Mouse (Mus musculus) limb, embryonic 11.5 days (tissue): ENCODE results near the gene Zfp984. TPM values are rescaled to one million over a fixed set of nuclear protein-coding genes. Genes with fewer than 3 reads are reported as not detected.
"Not testable (repeated sequence)": the region's sequence is repeated elsewhere in the genome, so short reads cannot be mapped to it uniquely, and the experiment has no call there.

Source experiments
- ATAC-seq: fragments of 200-750 bp; cut with Nextera tagmentation; 2 replicates; pipeline ENCODE4 v1.8.0; 2017; ENCODE audit warnings: low read depth; ENCODE audit not compliant: insufficient number of reproducible peaks, low FRiP score, low TSS enrichment
- DNase-seq: peaks from one replicate; pipeline ENCODE4 v3.0.0-alpha.2; 2015; ENCODE audit warnings: low spot score
- H3K27ac ChIP-seq: fragments of 300-500 bp; sonication (generic); replicated peaks from 2 replicates; pipeline ENCODE4 v1.5.1; 2014; ENCODE audit warnings: low read depth, mild to moderate bottlenecking, low read length
- H3K27me3 ChIP-seq: fragments of 300-500 bp; sonication (generic); 2 replicates; pipeline ENCODE4 v1.6.1; 2014; ENCODE audit warnings: mild to moderate bottlenecking, low read length, mixed read lengths; ENCODE audit not compliant: control insufficient read depth, insufficient read depth
- H3K36me3 ChIP-seq: fragments of 300-500 bp; sonication (generic); 2 replicates; pipeline ENCODE4 v1.6.1; 2014; ENCODE audit warnings: mild to moderate bottlenecking, low read length, moderate library complexity, mixed read lengths; ENCODE audit not compliant: control insufficient read depth, insufficient read depth
- H3K4me1 ChIP-seq: fragments of 300-500 bp; sonication (generic); 2 replicates; pipeline ENCODE4 v1.6.1; 2014; ENCODE audit warnings: low read length, mixed read lengths; ENCODE audit not compliant: control insufficient read depth, insufficient read depth
- H3K4me2 ChIP-seq: fragments of 300-500 bp; sonication (generic); 2 replicates; pipeline ENCODE4 v1.6.1; 2014; ENCODE audit warnings: low read depth, mild to moderate bottlenecking, moderate library complexity; ENCODE audit not compliant: severe bottlenecking
- H3K4me3 ChIP-seq: fragments of 300-500 bp; sonication (generic); 2 replicates; pipeline ENCODE4 v1.5.1; 2014; ENCODE audit warnings: low read depth, low read length
- H3K9ac ChIP-seq: fragments of 300-500 bp; sonication (generic); 2 replicates; pipeline ENCODE4 v1.6.1; 2014; ENCODE audit warnings: mild to moderate bottlenecking, low read length
- H3K9me3 ChIP-seq: fragments of 300-500 bp; sonication (generic); 2 replicates; pipeline ENCODE4 v1.6.1; 2016; ENCODE audit warnings: low read length; ENCODE audit not compliant: control insufficient read depth
- WGBS: fragments of 180-500 bp; shearing (Covaris S2); extraction: QIAGEN DNeasy Blood & Tissue Kit; methylation state at CpG from one replicate; pipeline ENCODE4 v1.1.7; 2014; 5-methylcytosine and 5-hydroxymethylcytosine counted together
- polyA plus RNA-seq: library from polyadenylated mRNA; unstranded; fragments of >200 nt; fragmentation: Nextera tagmentation; extraction: Ambion mirVana; gene quantifications from 2 replicates; pipeline ENCODE4 v1.2.1, GENCODE M21; 2014

The Zfp984 gene
- polyA plus RNA-seq, 1 experiment from 2014 or later, result 9.5 TPM

GRCm38 (mm10) chr4:147791729-147792128 lies 17.9 kb downstream of the Zfp984 start:
- not testable (repeated sequence) for ATAC-seq

GRCm38 (mm10) chr4:147746255-147746654 lies 63.3 kb downstream of the Zfp984 start:
- not testable (repeated sequence) for DNase-seq, H3K36me3 ChIP-seq, H3K9me3 ChIP-seq, ATAC-seq, H3K27ac ChIP-seq, H3K4me2 ChIP-seq, H3K4me1 ChIP-seq, H3K4me3 ChIP-seq, H3K9ac ChIP-seq, H3K27me3 ChIP-seq
- WGBS, result 94% methylated on average over 14 of the region's 15 CpGs

More at GRCm38 (mm10) chr4:147791729-147792128, 17.9 kb downstream of the Zfp984 start:
- not testable (repeated sequence) for H3K9me3 ChIP-seq, H3K4me2 ChIP-seq, H3K4me3 ChIP-seq, H3K4me1 ChIP-seq, H3K9ac ChIP-seq, DNase-seq, H3K27ac ChIP-seq, H3K36me3 ChIP-seq, H3K27me3 ChIP-seq

- H3K4me1 ChIP-seq, H3K9ac ChIP-seq, H3K36me3 ChIP-seq, H3K9me3 ChIP-seq, H3K27me3 ChIP-seq, H3K27ac ChIP-seq: not testable (repeated sequence)
- Histone ChIP-seq H3K4me2 (peak overlapping the region; percentile 36), H3K4me3 (peak overlapping the region; percentile 28)
- 26% methylated on average over 57 of the region's 63 CpGs for WGBS
- ATAC-seq (peak; percentile 62), DNase-seq (peak; percentile 52)
These were observed 70.8 kb downstream of the Zfp984 start for GRCm38 (mm10) chr4:147738636-147739369.

Other genes with a start within 250 kb of the Zfp984 start
- gene Zfp979, start 167.3 kb downstream of the Zfp984 start, polyA plus RNA-seq, result 3.1 TPM in 2 replicates
- not detected in 2 replicates for gene Zfp534, start 107.2 kb downstream of the Zfp984 start, polyA plus RNA-seq
- 5.2 and 5.3 TPM in 2 replicates for gene Zfp933, start 38.6 kb upstream of the Zfp984 start, polyA plus RNA-seq
- 33.2 and 34.1 TPM in 2 replicates for gene Miip, start 59.0 kb upstream of the Zfp984 start, polyA plus RNA-seq
- gene Fv1, start 59.2 kb upstream of the Zfp984 start, polyA plus RNA-seq, result 14.7 and 16.6 TPM in 2 replicates
- gene Mfn2, start 94.9 kb upstream of the Zfp984 start, polyA plus RNA-seq, result 20.7 and 23.7 TPM in 2 replicates
- 39.0 and 40.9 TPM in 2 replicates for gene Plod1, start 127.0 kb upstream of the Zfp984 start, polyA plus RNA-seq
- 17.4 and 19.7 TPM in 2 replicates for gene 2510039O18Rik, start 131.1 kb upstream of the Zfp984 start, polyA plus RNA-seq
- not detected in 2 replicates for gene Nppb, start 176.0 kb upstream of the Zfp984 start, polyA plus RNA-seq
- gene Nppa, start 190.9 kb upstream of the Zfp984 start, polyA plus RNA-seq, result 0.31 and 2.0 TPM in 2 replicates
- 6.1 and 7.5 TPM in 2 replicates for gene Clcn6, start 229.0 kb upstream of the Zfp984 start, polyA plus RNA-seq
- 18.7 and 19.7 TPM in 2 replicates for gene Mthfr, start 229.3 kb upstream of the Zfp984 start, polyA plus RNA-seq